Mouse (Mus musculus) MEL (cell line): ENCODE data around the gene Fth1. TPM values are rescaled to one million over a fixed set of nuclear protein-coding genes. Genes with fewer than 3 reads are reported as not detected.
A peak's percentile ranks its signal among the peaks of the same experiment; 100 is the strongest.

Source experiments
- DNase-seq: peaks from one replicate; pipeline ENCODE4 v3.0.0; 2011; ENCODE audit warnings: low read depth, low spot score
- H3K27ac ChIP-seq: 2 replicates; pipeline ENCODE4 v1.5.1; 2012; ENCODE audit warnings: low read depth, mild to moderate bottlenecking, control low read depth, low read length, moderate library complexity; ENCODE audit not compliant: control insufficient read depth
- H3K27me3 ChIP-seq, 2 experiments: fragments of 150-350 bp in 1 of 2; sonication (generic) in 1 of 2; 2 replicates each; pipeline ENCODE4 v1.6.1; 2012; ENCODE audit warnings: low read length in 2 of 2, mild to moderate bottlenecking in 2 of 2, improper control_type of control experiment in 1 of 2, moderate library complexity in 1 of 2; ENCODE audit not compliant: insufficient read depth in 2 of 2, control insufficient read depth in 1 of 2
- H3K36me3 ChIP-seq, 2 experiments: 2 replicates each; pipeline ENCODE4 v1.6.1; 2012 to 2014; ENCODE audit warnings: low read length in 2 of 2, improper control_type of control experiment in 1 of 2, inconsistent platforms in 1 of 2, mild to moderate bottlenecking in 1 of 2; ENCODE audit not compliant: insufficient read depth in 2 of 2, control insufficient read depth in 1 of 2
- H3K4me1 ChIP-seq, 2 experiments: fragments of 150-350 bp in 1 of 2; sonication (generic) in 1 of 2; 2 replicates each; pipeline ENCODE4 v1.6.1; 2012; ENCODE audit warnings: low read length in 2 of 2, improper control_type of control experiment in 1 of 2, mild to moderate bottlenecking in 1 of 2; ENCODE audit not compliant: insufficient read depth in 2 of 2, control insufficient read depth in 1 of 2
- H3K4me3 ChIP-seq, 2 experiments: fragments of 150-350 bp in 1 of 2; sonication (generic) in 1 of 2; 2 replicates each; pipeline ENCODE4 v1.5.1; 2012; ENCODE audit warnings: low read depth in 2 of 2, low read length in 2 of 2, mild to moderate bottlenecking in 2 of 2, moderate library complexity in 2 of 2, control low read depth in 1 of 2, improper control_type of control experiment in 1 of 2; ENCODE audit not compliant: control insufficient read depth in 1 of 2, insufficient read depth in 1 of 2
- H3K79me2 ChIP-seq: 2 replicates; pipeline ENCODE4 v1.6.1; 2012; ENCODE audit warnings: mild to moderate bottlenecking, low read length, moderate library complexity; ENCODE audit not compliant: control insufficient read depth, poor library complexity, insufficient read depth
- H3K9ac ChIP-seq: 2 replicates; pipeline ENCODE4 v1.6.1; 2012; ENCODE audit warnings: low read depth, mild to moderate bottlenecking, control low read depth, low read length, moderate library complexity; ENCODE audit not compliant: control insufficient read depth, poor library complexity, severe bottlenecking
- H3K9me3 ChIP-seq: fragments of 150-350 bp; sonication (generic); replicated peaks from 2 replicates; pipeline ENCODE4 v1.6.1; 2012; ENCODE audit warnings: mild to moderate bottlenecking, low read length, improper control_type of control experiment, moderate library complexity; ENCODE audit not compliant: insufficient read depth
- BHLHE40 ChIP-seq: IDR thresholded peaks from 2 replicates; pipeline ENCODE4 v1.6.1; 2012; ENCODE audit warnings: low read depth, mild to moderate bottlenecking, inconsistent platforms, low read length, improper control_type of control experiment, borderline replicate concordance
- CHD2 ChIP-seq: IDR thresholded peaks from 2 replicates; pipeline ENCODE4 v1.6.1; 2011; ENCODE audit warnings: low read length, improper control_type of control experiment
- CTCF ChIP-seq, 3 experiments: IDR thresholded peaks in 2 of 3; conservative IDR thresholded peaks in 1 of 3; 2 replicates each; pipeline ENCODE4 v1.5.1; 2011 to 2012; ENCODE audit warnings: low read length in 3 of 3, low read depth in 2 of 3, mild to moderate bottlenecking in 2 of 3, improper control_type of control experiment in 1 of 3, inconsistent platforms in 1 of 3, mixed read lengths in 1 of 3, moderate library complexity in 1 of 3; ENCODE audit not compliant: control insufficient read depth in 1 of 3, insufficient read depth in 1 of 3, poor library complexity in 1 of 3, severe bottlenecking in 1 of 3
- E2F4 ChIP-seq: IDR thresholded peaks from 2 replicates; pipeline ENCODE4 v1.6.1; 2011; ENCODE audit warnings: low read depth, low read length, improper control_type of control experiment, borderline replicate concordance
- ELF1 ChIP-seq: IDR thresholded peaks from 2 replicates; pipeline ENCODE4 v1.6.1; 2014; ENCODE audit warnings: low read depth, mild to moderate bottlenecking, inconsistent platforms, low read length, improper control_type of control experiment, moderate library complexity
- EP300 ChIP-seq, 2 experiments: IDR thresholded peaks; 2 replicates each; pipeline ENCODE4 v1.6.1; 2011; ENCODE audit warnings: improper control_type of control experiment in 2 of 2, low read length in 2 of 2, low read depth in 1 of 2, mild to moderate bottlenecking in 1 of 2
- ETS1 ChIP-seq: IDR thresholded peaks from 2 replicates; pipeline ENCODE4 v1.6.1; 2012; ENCODE audit warnings: low read depth, mild to moderate bottlenecking, inconsistent platforms, low read length, improper control_type of control experiment, moderate library complexity
- GABPA ChIP-seq: IDR thresholded peaks from 2 replicates; pipeline ENCODE4 v1.6.1; 2012; ENCODE audit warnings: low read depth, mild to moderate bottlenecking, inconsistent platforms, low read length, improper control_type of control experiment, moderate library complexity
- GATA1 ChIP-seq: IDR thresholded peaks from 2 replicates; pipeline ENCODE4 v1.6.1; 2011; ENCODE audit warnings: low read depth, low read length, improper control_type of control experiment
- JUND ChIP-seq: IDR thresholded peaks from 2 replicates; pipeline ENCODE4 v1.6.1; 2011; ENCODE audit warnings: low read depth, mild to moderate bottlenecking, improper control_type of control experiment, low read length
- KAT2A ChIP-seq: conservative IDR thresholded peaks from 2 replicates; pipeline ENCODE4 v1.6.1; 2012; ENCODE audit warnings: low read depth, low read length, improper control_type of control experiment, inconsistent platforms
- MAX ChIP-seq: IDR thresholded peaks from 2 replicates; pipeline ENCODE4 v1.6.1; 2011; ENCODE audit warnings: low read length, improper control_type of control experiment
- MAZ ChIP-seq: IDR thresholded peaks from 2 replicates; pipeline ENCODE4 v1.6.1; 2012; ENCODE audit warnings: low read depth, mild to moderate bottlenecking, inconsistent platforms, low read length, improper control_type of control experiment
- MYB ChIP-seq: IDR thresholded peaks from 2 replicates; pipeline ENCODE4 v1.6.1; 2011; ENCODE audit warnings: mild to moderate bottlenecking, low read depth, low read length, improper control_type of control experiment
- MYC ChIP-seq: IDR thresholded peaks from 2 replicates; pipeline ENCODE4 v1.6.1; 2011; ENCODE audit warnings: low read depth, mild to moderate bottlenecking, low read length, improper control_type of control experiment, moderate library complexity
- NRF1 ChIP-seq: IDR thresholded peaks from 2 replicates; pipeline ENCODE4 v1.6.1; 2014; ENCODE audit warnings: low read depth, mild to moderate bottlenecking, inconsistent platforms, low read length, improper control_type of control experiment, moderate library complexity; ENCODE audit not compliant: poor library complexity, insufficient read depth, severe bottlenecking
- POLR2A ChIP-seq, 2 experiments: IDR thresholded peaks; 2 replicates each; pipeline ENCODE4 v1.6.1; 2011 to 2012; ENCODE audit warnings: low read length in 2 of 2, mild to moderate bottlenecking in 2 of 2, control low read depth in 1 of 2, improper control_type of control experiment in 1 of 2, low read depth in 1 of 2, moderate library complexity in 1 of 2; ENCODE audit not compliant: control insufficient read depth in 1 of 2, insufficient read depth in 1 of 2, poor library complexity in 1 of 2
- POLR2AphosphoS5 ChIP-seq: IDR thresholded peaks from 2 replicates; pipeline ENCODE4 v1.6.1; 2012; ENCODE audit warnings: low read depth, borderline replicate concordance, mild to moderate bottlenecking, inconsistent platforms, low read length, moderate library complexity, mixed read lengths
- RCOR1 ChIP-seq: IDR thresholded peaks from 2 replicates; pipeline ENCODE4 v1.6.1; 2012; ENCODE audit warnings: low read depth, mild to moderate bottlenecking, inconsistent platforms, low read length, improper control_type of control experiment
- SIN3A ChIP-seq: IDR thresholded peaks from 2 replicates; pipeline ENCODE4 v1.6.1; 2012; ENCODE audit warnings: low read length, improper control_type of control experiment, inconsistent platforms
- TAL1 ChIP-seq: IDR thresholded peaks from 2 replicates; pipeline ENCODE4 v1.6.1; 2012; ENCODE audit warnings: mild to moderate bottlenecking, inconsistent platforms, low read length, moderate library complexity, mixed read lengths
- TCF12 ChIP-seq: IDR thresholded peaks from 2 replicates; pipeline ENCODE4 v1.6.1; 2014; ENCODE audit warnings: low read depth, mild to moderate bottlenecking, inconsistent platforms, low read length, improper control_type of control experiment, moderate library complexity
- USF1 ChIP-seq: IDR thresholded peaks from 2 replicates; pipeline ENCODE4 v1.6.1; 2014; ENCODE audit warnings: low read depth, mild to moderate bottlenecking, inconsistent platforms, low read length, improper control_type of control experiment, moderate library complexity
- ZMIZ1 ChIP-seq: IDR thresholded peaks from 2 replicates; pipeline ENCODE4 v1.6.1; 2012; ENCODE audit warnings: low read depth, mild to moderate bottlenecking, inconsistent platforms, low read length, improper control_type of control experiment, moderate library complexity
- ZNF384 ChIP-seq: IDR thresholded peaks from 2 replicates; pipeline ENCODE4 v1.6.1; 2012; ENCODE audit warnings: low read depth, mild to moderate bottlenecking, inconsistent platforms, low read length, improper control_type of control experiment
- polyA plus RNA-seq, 2 experiments: library from polyadenylated mRNA; stranded (reverse) in 1 of 2; unstranded in 1 of 2; fragments of >175 nt in 1 of 2; fragments of >200 nt in 1 of 2; gene quantifications; 2 replicates each; pipeline versions ENCODE4 v1.2.1 to v1.2.4; 2012; ENCODE audit warnings: low replicate concordance in 2 of 2, low read depth in 1 of 2; ENCODE audit not compliant: insufficient read length in 2 of 2, insufficient read depth in 1 of 2, missing spikeins in 1 of 2
- total RNA-seq: library from RNA; depleted of rRNA; stranded (reverse); fragments of 300-350 nt; gene quantifications from 2 replicates; pipeline ENCODE4 v1.2.3, GENCODE M21; 2012

The Fth1 gene
- total and polyA plus RNA-seq, 3 experiments = 444 to 2,175 (median 2,118) TPM

DNA sequence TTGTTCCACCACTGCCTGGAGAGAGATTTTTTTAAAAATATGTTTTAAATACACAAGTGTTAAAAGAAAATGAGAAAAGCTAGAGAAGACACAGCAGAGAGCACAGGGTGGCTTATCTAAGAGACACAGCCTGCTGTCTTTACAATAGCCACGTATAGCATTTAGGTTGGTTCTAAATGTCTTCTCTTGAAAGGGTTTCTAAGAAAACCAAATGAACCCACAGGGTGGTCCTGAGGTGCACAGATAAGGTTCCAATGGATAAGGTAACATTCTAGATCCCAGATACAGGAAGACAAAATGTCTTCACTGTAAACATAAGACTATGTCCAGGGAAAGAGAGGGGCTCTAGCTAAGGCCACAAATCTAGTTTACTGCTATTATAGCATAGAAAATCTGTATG lies 25.0 kb upstream of the Fth1 start (continued):
- peak; percentile 21; the same call in 1 of the 2 replicates for TF ChIP-seq GABPA

DNA sequence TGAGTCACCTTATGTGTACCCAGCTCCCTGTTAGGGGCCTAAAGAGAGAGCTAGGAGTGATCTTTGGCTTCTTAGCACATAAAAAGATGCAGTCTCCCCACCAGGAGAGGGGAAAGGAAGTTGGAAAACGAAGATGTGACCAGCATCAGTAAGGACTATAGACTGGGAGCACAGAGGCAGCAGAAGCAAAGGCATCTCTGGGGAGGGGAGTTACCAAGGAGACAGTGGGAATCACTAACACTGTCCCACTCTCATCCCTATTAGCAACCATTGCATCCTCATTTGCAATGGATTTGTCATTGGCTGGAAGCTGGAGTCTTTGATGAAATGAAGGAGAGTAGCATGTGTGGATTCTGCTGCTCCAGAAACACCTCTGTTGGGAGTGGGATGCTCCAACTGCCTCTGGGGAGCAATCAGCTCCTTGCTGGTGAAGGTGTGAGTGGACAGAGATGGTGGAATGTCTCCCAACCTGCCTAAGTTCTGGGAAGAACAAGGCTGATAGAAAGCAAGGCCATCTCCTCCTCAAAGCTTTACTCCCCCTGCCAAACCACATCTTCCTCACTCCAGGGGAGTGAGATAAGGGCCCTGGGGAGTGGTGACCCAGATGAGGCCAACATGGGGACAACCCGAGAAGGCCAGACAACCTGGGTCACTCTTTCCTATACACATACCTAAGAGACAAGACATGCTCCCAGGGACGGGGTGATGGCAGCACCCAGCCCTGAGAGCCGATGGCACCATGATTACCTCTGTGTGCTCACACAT lies 23.6 kb upstream of the Fth1 start:
- Histone ChIP-seq H3K9me3 (no peaks in the 10 kb centered on the region), H3K4me3 (no peak overlapping the region), H3K9ac (no peak overlapping the region), H3K79me2 (no peaks in the 10 kb centered on the region), H3K27me3 (no peaks in the 10 kb centered on the region), H3K4me1 (peaks cover 34 to 44% of the 10 kb centered on the region in 2 experiments), H3K27ac (peak overlapping the region; percentile 80), H3K36me3 (peaks cover 0 to 38% of the 10 kb centered on the region in 2 experiments; a peak in 2 of 4 replicates)
- TF ChIP-seq USF1 (no peak), MYB (no peak), TAL1 (peak; percentile 26), MAZ (no peak), ELF1 (no peak), MAX (no peak), TCF12 (peak; percentile 28; the same call in 1 of the 2 replicates), POLR2AphosphoS5 (no peak), CHD2 (no peak), POLR2A (IDR thresholded peaks at IDR 0.05; ENCODE audit: control insufficient read depth in 1 of 2, insufficient read depth in 1 of 2, low read depth in 1 of 2, low read length in 2 of 2, poor library complexity in 1 of 2) (no peak), JUND (no peak), ZMIZ1 (no peak), MYC (no peak), BHLHE40 (no peak), RCOR1 (no peak), CTCF (IDR thresholded peaks at IDR 0.05 in 2 of 3, conservative IDR thresholded peaks at IDR 0.05 in 1 of 3; ENCODE audit: control insufficient read depth in 1 of 3, insufficient read depth in 1 of 3, low read depth in 2 of 3, low read length in 3 of 3, poor library complexity in 1 of 3, severe bottlenecking in 1 of 3) (no peak), NRF1 (no peak), EP300 (IDR thresholded peaks at IDR 0.05; ENCODE audit: low read depth in 1 of 2, low read length in 2 of 2) (peak; percentile 34 to 35; a peak in 2 of 4 replicates), ETS1 (peak; percentile 30; the same call in 1 of the 2 replicates), E2F4 (no peak), KAT2A (no peak), SIN3A (no peak), ZNF384 (no peak), GATA1 (peak; percentile 51)
- peak; percentile 51 for DNase-seq
